Comparison of ENCODE assay signal across 9 mouse cellular contexts in the genomic region with DNA sequence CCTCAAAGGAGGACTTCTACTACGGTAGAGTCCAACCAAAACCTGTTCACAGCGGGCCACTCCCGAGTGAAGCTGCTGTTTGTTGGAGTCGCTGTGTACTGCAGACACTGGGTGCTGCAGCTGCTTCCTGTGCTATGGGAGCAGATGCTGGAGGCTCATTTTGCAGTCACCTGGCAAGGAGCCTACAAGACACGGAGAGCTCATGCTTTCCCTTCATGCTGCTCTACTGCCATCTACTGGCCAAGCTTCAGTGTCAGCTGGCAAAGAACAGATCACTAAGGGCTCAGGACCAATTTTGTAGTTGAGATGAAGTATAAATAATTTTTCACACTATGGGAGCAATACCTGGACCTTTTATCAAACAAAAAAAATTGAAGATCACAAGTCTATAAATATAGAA. TPM values are rescaled to one million over a fixed set of nuclear protein-coding genes. Genes with fewer than 3 reads are reported as not detected.
DNase-seq lines count a peak whose midpoint lies in the region; ATAC-seq and TF ChIP-seq lines count a peak whose summit lies in the region.
"Not testable (repeated sequence)": the region's sequence is repeated elsewhere in the genome, so short reads cannot be mapped to it uniquely, and the experiment has no call there.
"Had no signal": no experiment of that assay in that cellular context is flagged by ENCODE, and none has a peak within 500 bp of the region (broad histone marks: within the 10 kb centered on the region; RNA-seq: fewer than 3 reads in every experiment).

No protein-coding gene starts in this region.

- H3K9me3 ChIP-seq in MEL (replicated peaks; ENCODE audit: insufficient read depth, low read length); hindbrain, embryonic 13.5 days; lung, embryonic 15.5 days: not testable (repeated sequence)

- H3K4me3 ChIP-seq in MEL (ENCODE audit: control insufficient read depth in 1 of 2, insufficient read depth in 1 of 2, low read depth in 2 of 2, low read length in 2 of 2); lung, embryonic 15.5 days; thymus, adult 2 months (ENCODE audit: control insufficient read depth, insufficient read depth, low read length): not testable (repeated sequence)
- H3K4me3 ChIP-seq in hindbrain, embryonic 13.5 days, result 0 out of 2 replicates have a peak overlapping the region, but pooled peaks have one; percentile 7

- H3K79me2 ChIP-seq in MEL (ENCODE audit: control insufficient read depth, insufficient read depth, low read length, poor library complexity), result not testable (repeated sequence)

- H3K9ac ChIP-seq in MEL (ENCODE audit: control insufficient read depth, low read depth, low read length, poor library complexity, severe bottlenecking); hindbrain, embryonic 13.5 days; lung, embryonic 15.5 days: not testable (repeated sequence)

- TF ChIP-seq POLR2A in MEL (IDR thresholded peaks at IDR 0.05; ENCODE audit: control insufficient read depth in 1 of 2, insufficient read depth in 1 of 2, low read depth in 1 of 2, low read length in 2 of 2, poor library complexity in 1 of 2); thymus, adult 2 months (IDR thresholded peaks at IDR 0.05; ENCODE audit: control insufficient read depth, extremely low read depth, insufficient read depth, low read length, poor library complexity): not testable (repeated sequence)

- peak overlapping the region; percentile 39 for H3K4me2 ChIP-seq in hindbrain, embryonic 13.5 days
- 0 out of 2 replicates have a peak overlapping the region, but pooled peaks have one; percentile 16 for H3K4me2 ChIP-seq in lung, embryonic 15.5 days

- not testable (repeated sequence) for H3K36me3 ChIP-seq in MEL (ENCODE audit: control insufficient read depth in 1 of 2, insufficient read depth in 2 of 2, low read length in 2 of 2); hindbrain, embryonic 13.5 days; lung, embryonic 15.5 days; thymus, adult 2 months (ENCODE audit: control insufficient read depth, insufficient read depth, low read length)

- WGBS in hindbrain, embryonic 13.5 days, result 16% methylated on average over 5 of the region's 5 CpGs
- 11% methylated on average over 5 of the region's 5 CpGs for WGBS in lung, embryonic 15.5 days
- WGBS in thymus, adult 2 months, result 2% methylated on average over 5 of the region's 5 CpGs

- not testable (repeated sequence) for H3K4me1 ChIP-seq in MEL (ENCODE audit: control insufficient read depth in 1 of 2, insufficient read depth in 2 of 2, low read length in 2 of 2); hindbrain, embryonic 13.5 days (replicated peaks); lung, embryonic 15.5 days; thymus, adult 2 months (replicated peaks; ENCODE audit: control insufficient read depth, insufficient read depth, low read length)

- TF ChIP-seq RAD21 in MEL (IDR thresholded peaks at IDR 0.05; ENCODE audit: low read depth, low read length), result peak; percentile 22

- ATAC-seq in hindbrain, embryonic 13.5 days (ENCODE audit: low FRiP score), result peak; percentile 80
- peak; percentile 57; the same call in 1 of the 2 replicates for ATAC-seq in lung, embryonic 15.5 days (ENCODE audit: borderline replicate concordance, extremely low read depth, low FRiP score, low TSS enrichment)

- peak; percentile 71 for DNase-seq in MEL (ENCODE audit: low read depth, low spot score)
- peak; percentile 97 to 99 for DNase-seq in cerebellum, postnatal 10 days
- DNase-seq in frontal cortex, postnatal 10 days (ENCODE audit: low spot score in 2 of 2), result peak; percentile 78 to 82
- DNase-seq in layer of hippocampus, postnatal 10 days (ENCODE audit: low spot score in 2 of 2), result peak; percentile 82 to 87
- peak; percentile 49 for DNase-seq in ovary, postnatal 10 days (ENCODE audit: low spot score)
- DNase-seq in thymus, adult 2 months, result peak; percentile 86

- peak; percentile 48 to 60 (median 49) for TF ChIP-seq CTCF in MEL (IDR thresholded peaks at IDR 0.05 in 2 of 3, conservative IDR thresholded peaks at IDR 0.05 in 1 of 3; ENCODE audit: control insufficient read depth in 1 of 3, insufficient read depth in 1 of 3, low read depth in 2 of 3, low read length in 3 of 3, poor library complexity in 1 of 3, severe bottlenecking in 1 of 3)
- TF ChIP-seq CTCF in thymus, adult 2 months (IDR thresholded peaks at IDR 0.05; ENCODE audit: borderline replicate concordance, control insufficient read depth, extremely low read depth, insufficient read depth, low read length, poor library complexity), result peak; percentile 43; the same call in 1 of the 2 replicates

- H3K27me3 ChIP-seq in MEL (ENCODE audit: control insufficient read depth in 1 of 2, insufficient read depth in 2 of 2, low read length in 2 of 2); hindbrain, embryonic 13.5 days; lung, embryonic 15.5 days; thymus, adult 2 months (ENCODE audit: control insufficient read depth, insufficient read depth, low read length): not testable (repeated sequence)

- not testable (repeated sequence) for H3K27ac ChIP-seq in MEL (ENCODE audit: control insufficient read depth, low read depth, low read length); hindbrain, embryonic 13.5 days; lung, embryonic 15.5 days; thymus, adult 2 months (ENCODE audit: control insufficient read depth, insufficient read depth, low read length)

- TF ChIP-seq EP300 in MEL (IDR thresholded peaks at IDR 0.05; ENCODE audit: low read depth in 1 of 2, low read length in 2 of 2), result not testable (repeated sequence)

RNA-seq across cellular contexts. Expression of a gene that starts 10.9 kb away (rescaled TPM):
- total RNA-seq in MEL (2012; rRNA removed), result 4.9 and 5.6 TPM in 2 replicates
- polyA plus RNA-seq in MEL (2012; ENCODE audit: insufficient read depth in 1 of 2, insufficient read length in 2 of 2, low read depth in 1 of 2, low replicate concordance in 2 of 2, missing spikeins in 1 of 2), result 10 to 100 TPM in 1 of 2 experiments, not detected in 1; 12.4 TPM
- polyA plus RNA-seq in hindbrain, embryonic 13.5 days (2015; fragmentation: Nextera tagmentation; extraction: Ambion mirVana), result 48.7 and 49.1 TPM in 2 replicates
- 10 to 100 TPM; 22.7 to 28.8 TPM for total RNA-seq in layer of hippocampus, postnatal 10 days (2021)
- 39.2 and 43.6 TPM in 2 replicates for polyA plus RNA-seq in lung, embryonic 15.5 days (2015; fragmentation: Nextera tagmentation; extraction: Ambion mirVana)
- 32.0 and 39.9 TPM in 2 replicates for polyA plus RNA-seq in thymus, adult 2 months (2012; rRNA removed)

RNA-seq across cellular contexts. Expression of a gene that starts 14.0 kb away (rescaled TPM):
- not detected in 2 replicates for total RNA-seq in MEL (2012; rRNA removed)
- polyA plus RNA-seq in MEL (2012; ENCODE audit: insufficient read depth in 1 of 2, insufficient read length in 2 of 2, low read depth in 1 of 2, low replicate concordance in 2 of 2, missing spikeins in 1 of 2), result not detected
- not detected in 2 replicates for polyA plus RNA-seq in hindbrain, embryonic 13.5 days (2015; fragmentation: Nextera tagmentation; extraction: Ambion mirVana)
- total RNA-seq in layer of hippocampus, postnatal 10 days (2021), result not detected
- not detected in 2 replicates for polyA plus RNA-seq in lung, embryonic 15.5 days (2015; fragmentation: Nextera tagmentation; extraction: Ambion mirVana)
- polyA plus RNA-seq in thymus, adult 2 months (2012; rRNA removed), result not detected in 2 replicates
- polyA plus RNA-seq: gonadal fat pad, adult 2 months had no signal

RNA-seq across cellular contexts. Expression of a gene that starts 41.0 kb away (rescaled TPM):
- not detected in 2 replicates for total RNA-seq in MEL (2012; rRNA removed)
- polyA plus RNA-seq in MEL (2012; ENCODE audit: insufficient read depth in 1 of 2, insufficient read length in 2 of 2, low read depth in 1 of 2, low replicate concordance in 2 of 2, missing spikeins in 1 of 2), result under 1 TPM in 1 of 2 experiments, not detected in 1; 0.07 TPM
- polyA plus RNA-seq in hindbrain, embryonic 13.5 days (2015; fragmentation: Nextera tagmentation; extraction: Ambion mirVana), result 0.40 and 0.52 TPM in 2 replicates
- not detected for total RNA-seq in layer of hippocampus, postnatal 10 days (2021)
- polyA plus RNA-seq in lung, embryonic 15.5 days (2015; fragmentation: Nextera tagmentation; extraction: Ambion mirVana), result 0.14 and 0.21 TPM in 2 replicates
- 0.13 and 0.30 TPM in 2 replicates for polyA plus RNA-seq in thymus, adult 2 months (2012; rRNA removed)
- polyA plus RNA-seq: gonadal fat pad, adult 2 months had no signal

RNA-seq across cellular contexts. Expression of a gene that starts 43.4 kb away (rescaled TPM):
- total RNA-seq in MEL (2012; rRNA removed), result 20.6 and 30.2 TPM in 2 replicates
- 10 to 100 TPM in 1 of 2 experiments, not detected in 1; 30.4 TPM for polyA plus RNA-seq in MEL (2012; ENCODE audit: insufficient read depth in 1 of 2, insufficient read length in 2 of 2, low read depth in 1 of 2, low replicate concordance in 2 of 2, missing spikeins in 1 of 2)
- 1.3 and 1.8 TPM in 2 replicates for polyA plus RNA-seq in hindbrain, embryonic 13.5 days (2015; fragmentation: Nextera tagmentation; extraction: Ambion mirVana)
- total RNA-seq in layer of hippocampus, postnatal 10 days (2021), result under 1 TPM in 1 of 2 experiments, not detected in 1; 0.16 TPM
- 4.0 and 5.7 TPM in 2 replicates for polyA plus RNA-seq in lung, embryonic 15.5 days (2015; fragmentation: Nextera tagmentation; extraction: Ambion mirVana)
- 0.09 TPM in 1 of 2 replicates, not detected in the other for polyA plus RNA-seq in thymus, adult 2 months (2012; rRNA removed)

RNA-seq across cellular contexts. Expression of a gene that starts 53.3 kb away (rescaled TPM):
- not detected in 2 replicates for total RNA-seq in MEL (2012; rRNA removed)
- not detected for polyA plus RNA-seq in MEL (2012; ENCODE audit: insufficient read depth in 1 of 2, insufficient read length in 2 of 2, low read depth in 1 of 2, low replicate concordance in 2 of 2, missing spikeins in 1 of 2)
- not detected in 2 replicates for polyA plus RNA-seq in hindbrain, embryonic 13.5 days (2015; fragmentation: Nextera tagmentation; extraction: Ambion mirVana)
- not detected for total RNA-seq in layer of hippocampus, postnatal 10 days (2021)
- polyA plus RNA-seq in lung, embryonic 15.5 days (2015; fragmentation: Nextera tagmentation; extraction: Ambion mirVana), result not detected in 2 replicates
- polyA plus RNA-seq in thymus, adult 2 months (2012; rRNA removed), result 0.16 and 0.32 TPM in 2 replicates
- polyA plus RNA-seq: gonadal fat pad, adult 2 months had no signal
